ENCODE assay signal across 10 mouse cellular contexts in the genomic region with DNA sequence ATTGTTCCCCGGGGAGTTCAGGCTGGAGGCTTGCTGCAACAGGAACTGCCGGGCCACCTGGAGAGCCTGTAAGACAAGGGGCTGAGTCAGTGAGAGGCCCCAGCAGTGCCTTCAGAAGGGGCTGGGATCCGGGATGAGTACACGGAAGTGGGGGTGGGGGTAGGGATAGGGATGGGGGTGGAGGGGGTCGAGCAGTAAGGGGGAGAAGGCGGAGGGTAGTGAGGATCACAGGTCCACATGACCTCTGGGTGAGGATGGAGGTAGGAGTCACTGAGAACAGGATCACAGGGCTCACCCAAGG. TPM values are rescaled to one million over a fixed set of nuclear protein-coding genes. Genes with fewer than 3 reads are reported as not detected.
DNase-seq lines count a peak whose midpoint lies in the region; ATAC-seq lines count a peak whose summit lies in the region.
"Had no signal": no experiment of that assay in that cellular context is flagged by ENCODE, and none has a peak within 500 bp of the region (broad histone marks: within the 10 kb centered on the region; RNA-seq: fewer than 3 reads in every experiment).

No protein-coding gene starts in this region.

- H3K4me2 ChIP-seq in liver, embryonic 11.5 days = peak overlapping the region; percentile 46
- H3K4me2 ChIP-seq in embryonic facial prominence, embryonic 12.5 days (replicated peaks) = peak overlapping the region; percentile 22; the same call in 1 of the 2 replicates
- peak overlapping the region; percentile 27 for H3K4me2 ChIP-seq in intestine, embryonic 14.5 days (ENCODE audit: low read length)
- no peak overlapping the region for H3K4me2 ChIP-seq in midbrain, embryonic 16.5 days (ENCODE audit: low read length)

- peaks cover 3% of the 10 kb centered on the region; the same call in 1 of the 2 replicates for H3K36me3 ChIP-seq in liver, embryonic 11.5 days (ENCODE audit: control insufficient read depth, insufficient read depth, low read length)
- H3K36me3 ChIP-seq in embryonic facial prominence, embryonic 12.5 days = peaks cover 28% of the 10 kb centered on the region
- H3K36me3 ChIP-seq in intestine, embryonic 14.5 days (ENCODE audit: control insufficient read depth, insufficient read depth, low read length) = peaks cover 45% of the 10 kb centered on the region
- H3K36me3 ChIP-seq in midbrain, embryonic 16.5 days (ENCODE audit: control insufficient read depth, insufficient read depth, low read length) = no peaks in the 10 kb centered on the region

- H3K4me1 ChIP-seq in liver, embryonic 11.5 days (replicated peaks; ENCODE audit: control insufficient read depth, insufficient read depth, low read length) = peaks cover 46% of the 10 kb centered on the region
- peaks cover 47% of the 10 kb centered on the region for H3K4me1 ChIP-seq in embryonic facial prominence, embryonic 12.5 days
- H3K4me1 ChIP-seq in intestine, embryonic 14.5 days (replicated peaks; ENCODE audit: control insufficient read depth, insufficient read depth, low read length) = peaks cover 29% of the 10 kb centered on the region
- peaks cover 11% of the 10 kb centered on the region for H3K4me1 ChIP-seq in midbrain, embryonic 16.5 days (ENCODE audit: control insufficient read depth, insufficient read depth, low read length)

- no peaks in the 10 kb centered on the region for H3K9me3 ChIP-seq in liver, embryonic 11.5 days (ENCODE audit: control insufficient read depth, low read length)
- H3K9me3 ChIP-seq in embryonic facial prominence, embryonic 12.5 days = no peaks in the 10 kb centered on the region
- H3K9me3 ChIP-seq in intestine, embryonic 14.5 days (ENCODE audit: control insufficient read depth, low read length) = no peaks in the 10 kb centered on the region
- H3K9me3 ChIP-seq in midbrain, embryonic 16.5 days (replicated peaks; ENCODE audit: control insufficient read depth, low read length, poor library complexity, severe bottlenecking) = no peaks in the 10 kb centered on the region

- no peaks in the 10 kb centered on the region for H3K27me3 ChIP-seq in liver, embryonic 11.5 days (replicated peaks; ENCODE audit: control insufficient read depth, insufficient read depth, low read length)
- H3K27me3 ChIP-seq in embryonic facial prominence, embryonic 12.5 days = no peaks in the 10 kb centered on the region
- H3K27me3 ChIP-seq in intestine, embryonic 14.5 days (replicated peaks; ENCODE audit: control insufficient read depth, insufficient read depth, low read length) = no peaks in the 10 kb centered on the region
- no peaks in the 10 kb centered on the region for H3K27me3 ChIP-seq in midbrain, embryonic 16.5 days (ENCODE audit: control insufficient read depth, insufficient read depth, low read depth, low read length)
- H3K27me3 ChIP-seq: Patski had no signal

- no peak for DNase-seq in liver, embryonic 11.5 days (ENCODE audit: low spot score)
- no peak for DNase-seq in liver
- DNase-seq in intestine, embryonic 14.5 days (ENCODE audit: low spot score) = no peak
- no peak for DNase-seq in gastrocnemius, adult 8-10 months (ENCODE audit: low spot score in 2 of 2)
- DNase-seq in ovary, postnatal 36 days (ENCODE audit: low spot score) = no peak
- no peak for DNase-seq in gastrocnemius, postnatal 25 days
- DNase-seq: gastrocnemius, adult 2 months had no signal

- 17% methylated on average over 6 of the region's 6 CpGs for WGBS in liver, embryonic 11.5 days
- WGBS in embryonic facial prominence, embryonic 12.5 days = 6% methylated on average over 6 of the region's 6 CpGs
- WGBS in intestine, embryonic 14.5 days = 8% methylated on average over 6 of the region's 6 CpGs
- WGBS in midbrain, embryonic 16.5 days = 19% methylated on average over 6 of the region's 6 CpGs

- H3K27ac ChIP-seq in liver, embryonic 11.5 days (ENCODE audit: low read depth, low read length) = peak overlapping the region; percentile 82
- H3K27ac ChIP-seq in embryonic facial prominence, embryonic 12.5 days = peak overlapping the region; percentile 82
- H3K27ac ChIP-seq in intestine, embryonic 14.5 days (ENCODE audit: low read depth) = peak overlapping the region; percentile 75
- H3K27ac ChIP-seq in midbrain, embryonic 16.5 days (ENCODE audit: low read length) = no peak overlapping the region
- H3K27ac ChIP-seq: gastrocnemius, adult 2 months had no signal

- peak; percentile 23; the same call in 1 of the 2 replicates for ATAC-seq in liver, embryonic 11.5 days (replicated peaks; ENCODE audit: low FRiP score)
- ATAC-seq in embryonic facial prominence, embryonic 12.5 days (ENCODE audit: insufficient number of reproducible peaks, insufficient read depth, low FRiP score, low TSS enrichment) = peak; percentile 45; the same call in 1 of the 2 replicates
- ATAC-seq in intestine, embryonic 14.5 days (replicated peaks; ENCODE audit: low FRiP score, low TSS enrichment, low read depth) = peak; percentile 61
- ATAC-seq in midbrain, embryonic 16.5 days = peak; percentile 9; the same call in 1 of the 2 replicates
- ATAC-seq: Patski had no signal

- 0 out of 2 replicates have a peak overlapping the region, but pooled peaks have one; percentile 20 for H3K9ac ChIP-seq in liver, embryonic 11.5 days (ENCODE audit: low read depth, low read length)
- peak overlapping the region; percentile 27; the same call in 1 of the 2 replicates for H3K9ac ChIP-seq in embryonic facial prominence, embryonic 12.5 days
- no peak overlapping the region for H3K9ac ChIP-seq in intestine, embryonic 14.5 days (ENCODE audit: low read length)
- H3K9ac ChIP-seq in midbrain, embryonic 16.5 days (ENCODE audit: low read depth, low read length) = no peak overlapping the region

- H3K4me3 ChIP-seq in liver, embryonic 11.5 days (ENCODE audit: low read depth, low read length) = no peak overlapping the region
- no peak overlapping the region for H3K4me3 ChIP-seq in embryonic facial prominence, embryonic 12.5 days
- no peak overlapping the region for H3K4me3 ChIP-seq in intestine, embryonic 14.5 days (ENCODE audit: low read depth, low read length)
- no peak overlapping the region for H3K4me3 ChIP-seq in midbrain, embryonic 16.5 days (ENCODE audit: low read depth, low read length)
- H3K4me3 ChIP-seq: gastrocnemius, adult 2 months had no signal

RNA-seq across cellular contexts. Expression of gene Foxp4, which starts 36.3 kb away (rescaled TPM):
- polyA plus RNA-seq in liver, embryonic 11.5 days (2014; fragmentation: Nextera tagmentation; extraction: Ambion mirVana) = 21.3 and 21.6 TPM in 2 replicates
- 51.0 and 52.4 TPM in 2 replicates for polyA plus RNA-seq in embryonic facial prominence, embryonic 12.5 days (2016; fragmentation: Nextera tagmentation; extraction: Ambion mirVana)
- polyA plus RNA-seq in intestine, embryonic 14.5 days (2014; fragmentation: Nextera tagmentation; extraction: Ambion mirVana) = 30.3 and 32.4 TPM in 2 replicates
- polyA plus RNA-seq in midbrain, embryonic 16.5 days (2015; fragmentation: Nextera tagmentation; extraction: Ambion mirVana) = 35.8 and 38.8 TPM in 2 replicates
- 1 to 10 TPM; 5.9 to 7.8 (median 6.6) TPM for total RNA-seq in gastrocnemius, adult 8-10 months (2022)
- 1 to 10 TPM; 6.4 to 7.6 TPM for total RNA-seq in gastrocnemius, postnatal 25 days (2021)

RNA-seq across cellular contexts. Expression of gene Mdfi, which starts 53.6 kb away (rescaled TPM):
- polyA plus RNA-seq in liver, embryonic 11.5 days (2014; fragmentation: Nextera tagmentation; extraction: Ambion mirVana) = 15.9 and 16.3 TPM in 2 replicates
- 35.6 and 49.2 TPM in 2 replicates for polyA plus RNA-seq in embryonic facial prominence, embryonic 12.5 days (2016; fragmentation: Nextera tagmentation; extraction: Ambion mirVana)
- 31.7 and 34.1 TPM in 2 replicates for polyA plus RNA-seq in intestine, embryonic 14.5 days (2014; fragmentation: Nextera tagmentation; extraction: Ambion mirVana)
- polyA plus RNA-seq in midbrain, embryonic 16.5 days (2015; fragmentation: Nextera tagmentation; extraction: Ambion mirVana) = 2.4 and 2.9 TPM in 2 replicates
- 1 to 10 TPM in 1 of 4 experiments, under 1 TPM in 3; 0.32 to 1.4 (median 0.55) TPM for total RNA-seq in gastrocnemius, adult 8-10 months (2022)
- 1 to 10 TPM; 1.0 to 1.1 TPM for total RNA-seq in gastrocnemius, postnatal 25 days (2021)
- polyA plus RNA-seq: Patski had no signal

Comparison
In these comparisons a context has a peak if more than half of its experiments do, and no peak if none do; other contexts are left out.
1. ATAC-seq: peak in every context shown above with its lines; median percentile 61 in intestine, embryonic 14.5 days; 45 in embryonic facial prominence, embryonic 12.5 days; 23 in liver, embryonic 11.5 days; 9 in midbrain, embryonic 16.5 days.
2. H3K9ac ChIP-seq: peak in liver, embryonic 11.5 days (single experiment) and embryonic facial prominence, embryonic 12.5 days (single experiment); none in intestine, embryonic 14.5 days (single experiment) and midbrain, embryonic 16.5 days (single experiment).